Mouse (Mus musculus) Patski (cell line): ENCODE measurements at regions not wholly inside any gene's neighbourhood (a gene's known extent, or its start where the extent isn't known, plus 50 kb on each side); places are given as distances from the start of the nearest gene placed in this dataset.
A peak's percentile ranks its signal among the peaks of the same experiment; 100 is the strongest.

Source experiments
- ATAC-seq: fragments of 100-300 bp; one replicate; pipeline ENCODE4 v1.8.0; 2021
- CTCF ChIA-PET: fragments of 350-600 bp; sonication (Branson Sonifier 250); formaldehyde crosslinking; loops from one replicate; lab custom pipeline; 2022; ENCODE audit warnings: inconsistent platforms; lab: Charles Lee
- POLR2A ChIA-PET: fragments of 350-600 bp; sonication (Branson Sonifier 250); formaldehyde crosslinking; loops from one replicate; lab custom pipeline; 2022; ENCODE audit warnings: antibody characterized with exemption, inconsistent platforms; lab: Charles Lee
- DNase-seq: peaks from one replicate; pipeline ENCODE4 v3.0.0-alpha.2; 2011; ENCODE audit warnings: low read depth, low spot score
- H3K27me3 ChIP-seq: fragments of 371-371 bp; one replicate; pipeline ENCODE4 v1.5.1; 2021
- CTCF ChIP-seq: fragments of 100-300 bp; IDR thresholded peaks from one replicate; pipeline ENCODE4 v1.5.1; 2021
- in situ Hi-C: fragments of 300-500 bp; cut with MboI; formaldehyde crosslinking; loops from 3 replicates; pipeline ENCODE4 v1.11.1; 2018; ENCODE audit warnings: low pct_unique_long_range_greater_than_20kb, mixed read lengths

- POLR2A ChIA-PET: interaction anchor here (0.5 kb wide), 1 partner anchor 174 kb away, joined by 3 read pairs; no protein-coding TSS in a partner anchor
- DNase-seq (no peak), ATAC-seq (no peak)
- CTCF ChIA-PET: no interaction called here
- in situ Hi-C loops: no loop called here
- no peaks in the 10 kb centered on the region for H3K27me3 ChIP-seq
- TF ChIP-seq CTCF: peak; percentile 55
Measured at GRCm38 (mm10) chr9:47338221-47338620, 191.8 kb upstream of the Cadm1 start.

- no peak for TF ChIP-seq CTCF
- DNase-seq (no peak), ATAC-seq (no peak)
- ChIA-PET CTCF (no interaction called here), POLR2A (no interaction called here)
- H3K27me3 ChIP-seq: no peaks in the 10 kb centered on the region
- in situ Hi-C loops: no loop called here
Measured at GRCm38 (mm10) chr9:47346527-47347111, 183.4 kb upstream of the Cadm1 start.

- ATAC-seq: no peak
Measured at GRCm38 (mm10) chr9:47350301-47350700, 179.7 kb upstream of the Cadm1 start.

GRCm38 (mm10) chr9:47351036-47351435, 178.9 kb upstream of the Cadm1 start:
- TF ChIP-seq CTCF: no peak
- ChIA-PET POLR2A (no interaction called here), CTCF (no interaction called here)
- H3K27me3 ChIP-seq: no peaks in the 10 kb centered on the region
- DNase-seq: no peak
- ATAC-seq: no peak
- in situ Hi-C loops: no loop called here

More at GRCm38 (mm10) chr9:47350301-47350700, 179.7 kb upstream of the Cadm1 start:
- no peak for TF ChIP-seq CTCF
- CTCF ChIA-PET: no interaction called here
- in situ Hi-C loops: no loop called here
- H3K27me3 ChIP-seq: no peaks in the 10 kb centered on the region
- POLR2A ChIA-PET: no interaction called here
- no peak for DNase-seq

GRCm38 (mm10) chr9:47353017-47353416, 177.0 kb upstream of the Cadm1 start:
- DNase-seq: no peak
- ATAC-seq: no peak
- POLR2A ChIA-PET: no interaction called here
- TF ChIP-seq CTCF: no peak
- CTCF ChIA-PET: no interaction called here
- in situ Hi-C loops: no loop called here
- no peaks in the 10 kb centered on the region for H3K27me3 ChIP-seq

- no peak for TF ChIP-seq CTCF
- H3K27me3 ChIP-seq: no peaks in the 10 kb centered on the region
- in situ Hi-C loops: no loop called here
- ATAC-seq: no peak
- no peak for DNase-seq
- CTCF ChIA-PET: interaction anchor here (1.1 kb wide), 1 partner anchor 104 kb away, joined by 3 read pairs; no protein-coding TSS in a partner anchor
- POLR2A ChIA-PET: no interaction called here
Measured at GRCm38 (mm10) chr9:47353972-47354371, 176.0 kb upstream of the Cadm1 start.

- ATAC-seq: no peak
- ChIA-PET POLR2A (no interaction called here), CTCF (interaction anchor here (1.1 kb wide), 1 partner anchor 104 kb away, joined by 3 read pairs; no protein-coding TSS in a partner anchor)
- DNase-seq: no peak
- in situ Hi-C loops: no loop called here
- no peak for TF ChIP-seq CTCF
- no peaks in the 10 kb centered on the region for H3K27me3 ChIP-seq
Measured at GRCm38 (mm10) chr9:47354423-47354822, 175.6 kb upstream of the Cadm1 start.

GRCm38 (mm10) chr9:47354866-47355265, 175.1 kb upstream of the Cadm1 start:
- ChIA-PET CTCF (no interaction called here), POLR2A (no interaction called here)
- in situ Hi-C loops: no loop called here
- ATAC-seq (peak; percentile 63), DNase-seq (peak; percentile 63)
- H3K27me3 ChIP-seq: no peaks in the 10 kb centered on the region
- no peak for TF ChIP-seq CTCF

- ATAC-seq: peak; percentile 77
Measured at GRCm38 (mm10) chr9:47357756-47358399, 172.1 kb upstream of the Cadm1 start.

GRCm38 (mm10) chr9:47358400-47358767, 171.6 kb upstream of the Cadm1 start:
- no peak for DNase-seq
- no peak for TF ChIP-seq CTCF
- H3K27me3 ChIP-seq: no peaks in the 10 kb centered on the region
- in situ Hi-C loops: no loop called here
- ATAC-seq: no peak
- CTCF ChIA-PET: no interaction called here
- POLR2A ChIA-PET: no interaction called here

More at GRCm38 (mm10) chr9:47357756-47358399, 172.1 kb upstream of the Cadm1 start:
- CTCF ChIA-PET: no interaction called here
- DNase-seq: peak; percentile 94
- in situ Hi-C loops: no loop called here
- no peak for TF ChIP-seq CTCF
- no peaks in the 10 kb centered on the region for H3K27me3 ChIP-seq
- POLR2A ChIA-PET: no interaction called here

- in situ Hi-C loops: no loop called here
- no peak for TF ChIP-seq CTCF
- CTCF ChIA-PET: interaction anchor here (0.9 to 1.0 kb wide), 2 partner anchors 9 to 14 kb away, joined by 3 read pairs; no protein-coding TSS in a partner anchor
- no peak for ATAC-seq
- no peak for DNase-seq
- POLR2A ChIA-PET: no interaction called here
- no peaks in the 10 kb centered on the region for H3K27me3 ChIP-seq
Measured at GRCm38 (mm10) chr9:47363086-47363485, 166.9 kb upstream of the Cadm1 start.
